Mouse (Mus musculus): ENCODE results near the gene Tagap1. TPM values are rescaled to one million over a fixed set of nuclear protein-coding genes. Genes with fewer than 3 reads are reported as not detected.
"Not testable (repeated sequence)": the region's sequence is repeated elsewhere in the genome, so short reads cannot be mapped to it uniquely, and the experiment has no call there.

The Tagap1 gene
- total and polyA plus RNA-seq, 2 experiments from 2014 or later: 15.7 to 16.3 TPM

DNA sequence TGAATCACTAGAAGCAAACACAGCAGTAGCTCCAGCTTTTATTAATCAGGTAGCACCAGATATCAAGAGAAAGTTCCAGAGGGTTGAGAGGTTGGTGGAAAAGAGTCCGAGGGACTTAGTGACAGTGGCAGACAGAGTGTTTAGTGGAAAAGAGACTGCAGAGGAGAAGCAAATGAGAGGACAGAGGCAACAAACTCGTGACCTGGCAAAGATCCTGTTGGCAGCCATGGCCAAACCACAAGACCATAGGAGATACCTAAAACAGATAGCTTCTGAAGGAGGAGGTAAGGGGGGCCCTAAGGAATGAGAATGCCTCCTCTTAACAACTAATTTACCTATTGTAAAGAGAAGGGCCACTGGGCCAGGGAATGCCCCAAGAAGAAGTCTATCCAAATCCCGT lies 41.6 kb downstream of the Tagap1 start:
- not testable (repeated sequence) for H3K4me1 ChIP-seq (ENCODE audit: control insufficient read depth, insufficient read depth); H3K27me3 ChIP-seq (ENCODE audit: control insufficient read depth, insufficient read depth, low read length); ATAC-seq (ENCODE audit: insufficient read depth, low read depth); H3K36me3 ChIP-seq (replicated peaks; ENCODE audit: control insufficient read depth, insufficient read depth, low read length); H3K9me3 ChIP-seq (replicated peaks; ENCODE audit: control insufficient read depth, low read length); DNase-seq (ENCODE audit: low spot score); H3K4me3 ChIP-seq (ENCODE audit: low read depth, low read length); H3K4me2 ChIP-seq (ENCODE audit: low read depth, low read length); H3K9ac ChIP-seq (replicated peaks; ENCODE audit: low read depth, low read length); H3K27ac ChIP-seq (ENCODE audit: low read depth)
- 94% methylated on average over 3 of the region's 3 CpGs for WGBS

GRCm38 (mm10) chr17:6915282-6915681 lies 45.7 kb downstream of the Tagap1 start:
- DNase-seq (ENCODE audit: low spot score); H3K27me3 ChIP-seq (ENCODE audit: control insufficient read depth, insufficient read depth, low read length); H3K4me3 ChIP-seq (ENCODE audit: low read depth, low read length); ATAC-seq (ENCODE audit: insufficient read depth, low read depth); H3K9me3 ChIP-seq (replicated peaks; ENCODE audit: control insufficient read depth, low read length); H3K27ac ChIP-seq (ENCODE audit: low read depth); H3K4me1 ChIP-seq (ENCODE audit: control insufficient read depth, insufficient read depth); H3K4me2 ChIP-seq (ENCODE audit: low read depth, low read length); H3K36me3 ChIP-seq (replicated peaks; ENCODE audit: control insufficient read depth, insufficient read depth, low read length); H3K9ac ChIP-seq (replicated peaks; ENCODE audit: low read depth, low read length): not testable (repeated sequence)
- no CpG with 5 or more reads among the region's 4 CpGs for WGBS

- not testable (repeated sequence) for H3K9ac ChIP-seq (replicated peaks; ENCODE audit: low read depth, low read length); H3K9me3 ChIP-seq (replicated peaks; ENCODE audit: control insufficient read depth, low read length); H3K4me3 ChIP-seq (ENCODE audit: low read depth, low read length); H3K36me3 ChIP-seq (replicated peaks; ENCODE audit: control insufficient read depth, insufficient read depth, low read length); H3K4me1 ChIP-seq (ENCODE audit: control insufficient read depth, insufficient read depth); H3K27me3 ChIP-seq (ENCODE audit: control insufficient read depth, insufficient read depth, low read length); H3K27ac ChIP-seq (ENCODE audit: low read depth); DNase-seq (ENCODE audit: low spot score); H3K4me2 ChIP-seq (ENCODE audit: low read depth, low read length)
- 29% methylated on average over 1 of the region's 6 CpGs for WGBS
- peak; percentile 92 for ATAC-seq (ENCODE audit: insufficient read depth, low read depth)
These were observed 46.9 kb downstream of the Tagap1 start for GRCm38 (mm10) chr17:6914066-6914465.

Other genes starting within 250 kb of the Tagap1 start
- 91.3 and 103 TPM in 2 replicates for gene Ezr, start 178.4 kb downstream of the Tagap1 start, total RNA-seq (2014; rRNA removed; ENCODE audit: low replicate concordance)
- 126 and 141 TPM in 2 replicates for gene Ezr, start 178.4 kb downstream of the Tagap1 start, polyA plus RNA-seq (2015; fragmentation: Nextera tagmentation; extraction: Ambion mirVana)
- gene Rsph3b, start 12.5 kb downstream of the Tagap1 start, total RNA-seq (2014; rRNA removed; ENCODE audit: low replicate concordance): 72.9 and 74.7 TPM in 2 replicates
- 99.8 and 100 TPM in 2 replicates for gene Rsph3b, start 12.5 kb downstream of the Tagap1 start, polyA plus RNA-seq (2015; fragmentation: Nextera tagmentation; extraction: Ambion mirVana)
- gene Rnaset2b, start 9.5 kb upstream of the Tagap1 start, total RNA-seq (2014; rRNA removed; ENCODE audit: low replicate concordance): 106 and 142 TPM in 2 replicates
- gene Rnaset2b, start 9.5 kb upstream of the Tagap1 start, polyA plus RNA-seq (2015; fragmentation: Nextera tagmentation; extraction: Ambion mirVana): 331 and 343 TPM in 2 replicates
- gene Gm49721, start 17.7 kb upstream of the Tagap1 start, total RNA-seq (2014; rRNA removed; ENCODE audit: low replicate concordance): not detected in 2 replicates
- 0.05 and 0.10 TPM in 2 replicates for gene Gm49721, start 17.7 kb upstream of the Tagap1 start, polyA plus RNA-seq (2015; fragmentation: Nextera tagmentation; extraction: Ambion mirVana)
- not detected in 2 replicates for gene Gm1604a, start 64.4 kb upstream of the Tagap1 start, total RNA-seq (2014; rRNA removed; ENCODE audit: low replicate concordance)
- gene Gm1604a, start 64.4 kb upstream of the Tagap1 start, polyA plus RNA-seq (2015; fragmentation: Nextera tagmentation; extraction: Ambion mirVana): not detected in 2 replicates
- gene Rps6ka2, start 209.0 kb upstream of the Tagap1 start, total RNA-seq (2014; rRNA removed; ENCODE audit: low replicate concordance): 36.4 and 37.4 TPM in 2 replicates
- gene Rps6ka2, start 209.0 kb upstream of the Tagap1 start, polyA plus RNA-seq (2015; fragmentation: Nextera tagmentation; extraction: Ambion mirVana): 13.6 and 14.3 TPM in 2 replicates